Mouse (Mus musculus): Measurements from ENCODE around the gene Adcy9. TPM values are rescaled to one million over a fixed set of nuclear protein-coding genes. Genes with fewer than 3 reads are reported as not detected.

Gene Adcy9
- polyA plus RNA-seq (2012) = 0.01 TPM in 2 replicates

DNA sequence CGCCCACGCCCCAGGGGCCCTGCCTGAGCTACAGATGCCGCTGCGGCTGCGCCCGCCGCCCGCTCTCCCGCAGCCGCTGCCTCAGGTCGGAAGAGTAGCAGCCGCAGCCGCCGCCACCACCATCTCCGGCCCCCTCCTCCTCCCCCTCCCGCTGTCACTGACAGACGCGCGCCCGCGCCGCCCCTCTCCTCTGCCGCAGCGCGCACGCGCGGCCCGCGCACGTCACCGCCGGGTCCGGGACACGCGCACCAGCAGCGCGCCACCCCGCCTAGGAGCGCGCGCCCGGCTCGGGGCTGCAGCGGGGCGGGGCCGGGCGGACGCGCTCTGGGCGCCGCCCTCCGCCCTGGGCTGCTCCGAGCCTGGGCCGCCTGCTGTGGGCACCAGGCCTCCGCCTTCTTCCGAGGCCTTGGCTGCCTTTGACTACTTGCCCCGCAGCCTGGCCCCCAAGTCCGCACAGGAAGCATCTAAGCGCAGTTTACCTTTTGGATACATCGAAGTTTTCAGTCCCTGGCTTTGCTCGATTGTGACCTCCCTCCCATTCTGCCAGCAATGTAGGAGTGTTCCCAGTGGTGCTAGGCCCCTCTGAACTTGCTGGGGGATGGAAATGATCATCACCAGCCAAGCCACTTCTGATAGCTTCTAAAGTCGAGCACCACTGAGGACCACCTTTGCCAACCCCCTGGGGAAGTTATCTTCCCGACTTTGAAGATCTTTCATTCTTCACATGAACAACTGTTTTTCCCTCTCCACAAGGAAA is at the start of gene Adcy9:
Gene Adcy9, minus strand, starts transcription at position 201 of the 757 bp plus-strand sequence.
- no peak for TF ChIP-seq GATA1 (IDR thresholded peaks at IDR 0.05; ENCODE audit: low read length)

- no peak for TF ChIP-seq GATA1 (IDR thresholded peaks at IDR 0.05; ENCODE audit: low read length)
Observed at GRCm38 (mm10) chr16:4469599-4470352, 49.5 kb upstream of the Adcy9 start.

DNA sequence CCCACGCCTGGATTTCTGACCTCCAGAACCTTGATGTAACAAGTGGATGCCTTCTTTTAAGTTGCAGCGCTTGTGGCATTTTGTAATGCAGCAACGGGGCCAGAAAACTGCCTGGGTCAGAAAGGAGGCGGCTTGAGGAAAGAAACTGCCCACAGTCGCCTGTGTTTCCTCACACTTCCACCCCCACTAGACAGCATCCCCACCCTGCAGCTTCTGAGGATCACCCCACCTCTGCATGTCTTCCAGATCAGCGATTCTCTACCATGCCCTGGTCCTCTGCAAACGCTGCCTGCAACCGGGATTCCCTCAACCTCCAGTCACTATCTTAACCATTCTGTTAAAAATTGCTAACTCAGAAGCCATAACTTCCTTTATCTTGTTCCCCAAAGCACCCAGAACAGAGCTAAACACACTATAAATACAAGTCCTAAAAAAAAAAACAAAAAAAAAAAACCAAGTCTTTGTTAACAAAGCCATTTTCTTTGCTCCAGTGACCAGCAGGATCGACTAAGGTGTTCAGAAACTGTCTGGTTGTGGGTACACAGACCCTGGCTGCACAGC is 44.3 kb upstream of the Adcy9 start:
- TF ChIP-seq GATA1 (IDR thresholded peaks at IDR 0.05; ENCODE audit: low read length) = no peak

GRCm38 (mm10) chr16:4457927-4458326 is 37.6 kb upstream of the Adcy9 start:
- TF ChIP-seq GATA1 (IDR thresholded peaks at IDR 0.05; ENCODE audit: low read length) = no peak

DNA sequence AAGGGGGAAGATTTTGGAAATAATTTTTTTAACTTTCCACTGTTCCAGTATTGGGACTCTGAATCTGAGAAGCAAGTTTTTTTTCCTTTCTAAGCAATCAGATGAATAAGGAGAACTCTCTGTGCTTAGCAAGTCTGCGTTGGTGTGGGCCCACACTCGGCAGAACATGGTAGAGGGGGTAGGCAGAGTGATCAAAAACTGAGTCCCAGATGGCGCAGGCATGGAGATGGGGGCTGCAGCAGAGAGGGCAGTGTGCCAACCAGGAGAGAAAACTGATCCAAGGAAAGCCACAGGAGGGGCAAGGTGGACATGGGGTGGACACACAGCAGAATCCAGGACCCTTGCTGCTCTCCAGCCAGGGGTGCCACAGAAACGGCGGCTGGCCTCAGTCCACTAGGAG is 36.1 kb upstream of the Adcy9 start:
- TF ChIP-seq GATA1 (IDR thresholded peaks at IDR 0.05; ENCODE audit: low read length) = no peak

DNA sequence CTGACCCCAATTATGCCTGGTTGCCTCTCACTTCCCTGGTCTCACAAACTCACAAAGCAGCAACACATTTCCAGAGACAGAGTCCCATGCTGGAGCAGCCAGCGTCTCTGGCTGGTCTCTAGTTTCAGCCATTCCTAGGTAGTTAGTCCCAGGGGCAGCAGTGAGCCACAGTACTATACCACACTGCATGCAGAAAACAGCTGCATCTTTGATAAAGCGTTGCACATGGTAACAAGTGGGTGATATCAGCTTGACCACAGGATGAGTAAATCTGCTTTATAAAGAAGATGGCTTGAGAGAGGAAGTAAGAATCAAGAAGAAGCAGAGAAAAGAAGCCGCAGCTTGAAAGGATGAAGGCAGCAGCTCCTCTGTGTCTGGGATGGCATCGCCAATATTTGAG is 35.4 kb upstream of the Adcy9 start:
- no peak for TF ChIP-seq GATA1 (IDR thresholded peaks at IDR 0.05; ENCODE audit: low read length)

DNA sequence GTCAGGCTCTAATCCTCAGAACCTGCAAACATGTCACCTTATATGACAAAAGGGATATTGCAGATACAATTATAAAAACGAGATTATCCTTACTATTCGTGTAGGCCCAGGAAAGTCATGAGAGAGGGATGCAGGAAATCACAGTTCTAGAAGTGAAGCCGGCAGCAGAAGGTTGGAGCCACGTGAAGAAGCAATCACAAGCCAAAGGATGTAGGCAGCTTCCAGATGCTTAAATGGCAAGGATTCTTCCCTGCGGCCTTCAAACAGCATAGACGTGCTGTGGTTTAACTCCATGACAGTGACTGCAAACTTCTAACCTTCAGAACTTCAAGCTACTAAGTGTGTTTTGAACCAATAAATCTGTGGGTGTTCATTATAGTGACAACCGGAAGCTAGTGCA is 34.3 kb upstream of the Adcy9 start:
- no peak for TF ChIP-seq GATA1 (IDR thresholded peaks at IDR 0.05; ENCODE audit: low read length)

- TF ChIP-seq GATA1 (IDR thresholded peaks at IDR 0.05; ENCODE audit: low read length) = no peak
Observed at GRCm38 (mm10) chr16:4449418-4449817, 29.1 kb upstream of the Adcy9 start.

GRCm38 (mm10) chr16:4448235-4448634 is 27.9 kb upstream of the Adcy9 start:
- no peak for TF ChIP-seq GATA1 (IDR thresholded peaks at IDR 0.05; ENCODE audit: low read length)

DNA sequence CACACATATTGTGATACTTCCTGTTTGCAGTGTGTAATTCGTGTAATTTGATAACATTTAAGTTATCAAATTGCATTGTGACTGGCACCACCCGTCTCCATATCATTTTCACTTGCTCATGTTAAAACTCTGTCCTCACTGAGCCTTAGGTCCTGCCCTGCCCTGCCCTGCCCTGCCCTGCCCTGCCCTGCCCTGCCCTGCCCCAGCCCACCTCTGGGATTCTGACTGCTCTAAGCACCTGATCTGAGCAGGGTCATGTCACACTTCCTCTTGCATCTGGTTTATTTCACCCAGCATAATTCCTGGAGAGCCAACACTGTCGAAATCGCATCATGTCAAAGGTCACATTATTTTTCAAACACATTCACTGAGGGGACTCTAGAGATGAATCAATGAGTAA is 26.1 kb upstream of the Adcy9 start:
- TF ChIP-seq GATA1 (IDR thresholded peaks at IDR 0.05; ENCODE audit: low read length) = no peak

DNA sequence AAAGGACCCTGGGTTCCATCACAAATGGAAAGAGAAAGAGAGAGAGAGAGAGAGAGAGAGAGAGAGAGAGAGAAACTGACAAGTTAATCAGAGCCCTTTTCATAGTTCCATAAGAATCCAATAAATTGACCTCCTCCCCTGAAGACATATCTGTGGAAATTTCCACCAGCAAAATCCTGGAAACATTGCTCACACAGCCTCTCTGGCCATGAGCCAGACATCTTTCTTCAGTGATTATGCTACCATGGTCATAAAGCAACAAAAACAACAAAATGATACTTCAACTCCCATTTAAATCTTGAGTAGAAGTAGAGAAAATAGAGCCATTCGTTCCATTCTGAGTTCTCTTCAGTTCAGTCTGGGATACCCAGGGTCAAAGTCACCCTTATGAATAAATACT is 24.1 kb upstream of the Adcy9 start:
- no peak for TF ChIP-seq GATA1 (IDR thresholded peaks at IDR 0.05; ENCODE audit: low read length)

- TF ChIP-seq GATA1 (IDR thresholded peaks at IDR 0.05; ENCODE audit: low read length) = no peak
Observed at GRCm38 (mm10) chr16:4439302-4440066, 19.2 kb upstream of the Adcy9 start.

- TF ChIP-seq GATA1 (IDR thresholded peaks at IDR 0.05; ENCODE audit: low read length) = no peak
Observed at GRCm38 (mm10) chr16:4436738-4437137, 16.4 kb upstream of the Adcy9 start.

- TF ChIP-seq GATA1 (IDR thresholded peaks at IDR 0.05; ENCODE audit: low read length) = no peak
Observed at GRCm38 (mm10) chr16:4435371-4435770, 15.1 kb upstream of the Adcy9 start.

GRCm38 (mm10) chr16:4431841-4432240 is 11.5 kb upstream of the Adcy9 start:
- no peak for TF ChIP-seq GATA1 (IDR thresholded peaks at IDR 0.05; ENCODE audit: low read length)

DNA sequence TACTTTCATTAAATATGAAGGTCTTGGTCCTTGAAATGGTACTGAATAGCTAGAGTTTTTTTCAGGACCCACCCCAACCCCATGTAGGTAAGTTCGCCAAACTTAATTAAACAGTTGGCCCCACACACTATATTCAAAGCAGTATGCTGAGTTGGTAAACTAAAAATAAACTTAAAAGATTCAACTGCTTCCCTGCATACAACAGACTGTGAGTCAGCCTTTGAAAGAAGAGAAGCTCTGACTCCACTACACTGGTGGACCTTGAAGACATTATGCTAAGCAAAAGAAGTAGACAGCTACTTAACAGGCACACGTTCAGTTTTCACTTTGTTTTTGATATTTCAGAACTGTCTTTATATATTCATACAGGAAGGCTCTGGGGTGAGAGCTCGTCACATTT is 10.7 kb upstream of the Adcy9 start:
- no peak for TF ChIP-seq GATA1 (IDR thresholded peaks at IDR 0.05; ENCODE audit: low read length)

All from G1E-ER4 (cell line).